Mouse (Mus musculus) A20 (cell line): ENCODE results near the gene Tspan5.
A peak's percentile ranks its signal among the peaks of the same experiment; 100 is the strongest.

Experiments
- DNase-seq: peaks from one replicate; pipeline ENCODE4 v3.0.0-alpha.2; 2011; ENCODE audit warnings: low read depth, low spot score

Gene Tspan5

GRCm38 (mm10) chr3:138807795-138808194, 65.8 kb downstream of the Tspan5 start:
- no peak for DNase-seq

GRCm38 (mm10) chr3:138809509-138809908, 67.5 kb downstream of the Tspan5 start:
- DNase-seq: no peak

GRCm38 (mm10) chr3:138812565-138812964, 70.6 kb downstream of the Tspan5 start:
- no peak for DNase-seq

GRCm38 (mm10) chr3:138813139-138813810, 71.3 kb downstream of the Tspan5 start:
- DNase-seq: no peak

GRCm38 (mm10) chr3:138814457-138814856, 72.5 kb downstream of the Tspan5 start:
- no peak for DNase-seq

GRCm38 (mm10) chr3:138815127-138815837, 73.3 kb downstream of the Tspan5 start:
- peak; percentile 69 for DNase-seq

GRCm38 (mm10) chr3:138816888-138817656, 75.1 kb downstream of the Tspan5 start:
- DNase-seq: no peak

- no peak for DNase-seq
Measured at GRCm38 (mm10) chr3:138819862-138820261, 77.9 kb downstream of the Tspan5 start.

GRCm38 (mm10) chr3:138820296-138820695, 78.3 kb downstream of the Tspan5 start:
- no peak for DNase-seq

- no peak for DNase-seq
Measured at GRCm38 (mm10) chr3:138821886-138822445, 80.0 kb downstream of the Tspan5 start.

GRCm38 (mm10) chr3:138823857-138824256, 81.9 kb downstream of the Tspan5 start:
- no peak for DNase-seq

- DNase-seq: no peak
Measured at GRCm38 (mm10) chr3:138825296-138825695, 83.3 kb downstream of the Tspan5 start.

- DNase-seq: no peak
Measured at GRCm38 (mm10) chr3:138826243-138826800, 84.3 kb downstream of the Tspan5 start.

- no peak for DNase-seq
Measured at GRCm38 (mm10) chr3:138832827-138833517, 91.0 kb downstream of the Tspan5 start.

- no peak for DNase-seq
Measured at GRCm38 (mm10) chr3:138834174-138834573, 92.2 kb downstream of the Tspan5 start.

- no peak for DNase-seq
Measured at GRCm38 (mm10) chr3:138836937-138837336, 94.9 kb downstream of the Tspan5 start.

- no peak for DNase-seq
Measured at GRCm38 (mm10) chr3:138837651-138838050, 95.7 kb downstream of the Tspan5 start.

GRCm38 (mm10) chr3:138839656-138840055, 97.7 kb downstream of the Tspan5 start:
- no peak for DNase-seq

GRCm38 (mm10) chr3:138841288-138841687, 99.3 kb downstream of the Tspan5 start:
- DNase-seq: no peak

GRCm38 (mm10) chr3:138843180-138843579, 101.2 kb downstream of the Tspan5 start:
- DNase-seq: no peak

GRCm38 (mm10) chr3:138843641-138844040, 101.6 kb downstream of the Tspan5 start:
- DNase-seq: no peak
